Mouse (Mus musculus) lung, embryonic 15.5 days (tissue): ENCODE results near the gene Csf3. TPM values are rescaled to one million over a fixed set of nuclear protein-coding genes. Genes with fewer than 3 reads are reported as not detected.
"Not testable (repeated sequence)": the region's sequence is repeated elsewhere in the genome, so short reads cannot be mapped to it uniquely, and the experiment has no call there.

ENCODE experiments used
- ATAC-seq: fragments of 200-750 bp; cut with Nextera tagmentation; 2 replicates; pipeline ENCODE4 v1.8.0; 2017; ENCODE audit warnings: moderate number of reproducible peaks, borderline replicate concordance; ENCODE audit not compliant: low FRiP score, low TSS enrichment; ENCODE audit errors: extremely low read depth
- H3K27ac ChIP-seq: fragments of 300-500 bp; sonication (generic); 2 replicates; pipeline ENCODE4 v1.5.1; 2015; ENCODE audit warnings: moderate library complexity, mild to moderate bottlenecking, inconsistent platforms
- H3K27me3 ChIP-seq: fragments of 300-500 bp; sonication (generic); 2 replicates; pipeline ENCODE4 v1.6.1; 2015; ENCODE audit warnings: inconsistent platforms
- H3K36me3 ChIP-seq: fragments of 300-500 bp; sonication (generic); 2 replicates; pipeline ENCODE4 v1.6.1; 2015; ENCODE audit warnings: inconsistent platforms
- H3K4me1 ChIP-seq: fragments of 300-500 bp; sonication (generic); 2 replicates; pipeline ENCODE4 v1.6.1; 2015; ENCODE audit warnings: inconsistent platforms
- H3K4me2 ChIP-seq: fragments of 300-500 bp; sonication (generic); 2 replicates; pipeline ENCODE4 v1.6.1; 2015; ENCODE audit warnings: inconsistent platforms, mild to moderate bottlenecking, moderate library complexity
- H3K4me3 ChIP-seq: fragments of 300-500 bp; sonication (generic); 2 replicates; pipeline ENCODE4 v1.5.1; 2015; ENCODE audit warnings: mild to moderate bottlenecking, inconsistent platforms
- H3K9ac ChIP-seq: fragments of 300-500 bp; sonication (generic); 2 replicates; pipeline ENCODE4 v1.6.1; 2015; ENCODE audit warnings: inconsistent platforms
- H3K9me3 ChIP-seq: fragments of 300-500 bp; sonication (generic); 2 replicates; pipeline ENCODE4 v1.6.1; 2016; ENCODE audit warnings: inconsistent platforms
- WGBS: fragments of 180-500 bp; shearing (Covaris S2); methylation state at CpG from one replicate; pipeline ENCODE4 v1.1.7; 2015; 5-methylcytosine and 5-hydroxymethylcytosine counted together
- polyA plus RNA-seq: library from polyadenylated mRNA; unstranded; fragments of >200 nt; fragmentation: Nextera tagmentation; extraction: Ambion mirVana; gene quantifications from 2 replicates; pipeline ENCODE4 v1.2.1, GENCODE M21; 2015

Csf3 gene
- polyA plus RNA-seq, 1 experiment from 2014 or later, result not detected

GRCm38 (mm10) chr11:98698849-98699640 lies 2.0 kb upstream of the Csf3 start:
- peaks cover 3% of the 10 kb centered on the region; the same call in 1 of the 2 replicates for H3K4me1 ChIP-seq
- no peak for ATAC-seq
- H3K4me2 ChIP-seq, result no peak overlapping the region
- no peak overlapping the region for H3K9ac ChIP-seq
- no peaks in the 10 kb centered on the region for H3K9me3 ChIP-seq
- H3K36me3 ChIP-seq, result peaks cover 25% of the 10 kb centered on the region
- no peak overlapping the region for H3K4me3 ChIP-seq
- WGBS, result 81% methylated on average over 16 of the region's 16 CpGs
- H3K27ac ChIP-seq, result no peak overlapping the region
- no peaks in the 10 kb centered on the region for H3K27me3 ChIP-seq

GRCm38 (mm10) chr11:98699911-98700310 lies 1.2 kb upstream of the Csf3 start:
- peak; percentile 46; the same call in 1 of the 2 replicates for ATAC-seq
- Histone ChIP-seq H3K27ac (no peak overlapping the region), H3K27me3 (no peaks in the 10 kb centered on the region), H3K4me1 (peaks cover 3% of the 10 kb centered on the region; the same call in 1 of the 2 replicates), H3K9ac (no peak overlapping the region), H3K9me3 (no peaks in the 10 kb centered on the region), H3K4me2 (no peak overlapping the region), H3K36me3 (peaks cover 23% of the 10 kb centered on the region), H3K4me3 (no peak overlapping the region)
- WGBS, result 30% methylated on average over 4 of the region's 4 CpGs

DNA sequence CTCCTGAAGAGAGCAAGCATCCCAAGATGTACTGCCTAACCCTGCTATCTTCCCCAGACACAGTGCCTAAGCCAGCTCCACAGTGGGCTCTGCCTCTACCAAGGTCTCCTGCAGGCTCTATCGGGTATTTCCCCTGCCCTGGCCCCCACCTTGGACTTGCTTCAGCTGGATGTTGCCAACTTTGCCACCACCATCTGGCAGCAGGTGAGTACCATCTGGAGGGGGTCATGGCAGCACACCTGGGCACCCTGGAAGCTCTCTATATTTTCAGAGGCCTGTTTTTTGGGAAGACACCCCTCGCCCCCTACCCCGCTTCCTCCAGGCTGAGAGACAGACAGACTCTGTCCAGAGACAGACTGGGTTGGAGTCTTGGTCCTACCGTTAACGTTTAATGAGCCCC lies 1.3 kb downstream of the Csf3 start:
- no peak for ATAC-seq
- no peak overlapping the region for H3K9ac ChIP-seq
- H3K4me2 ChIP-seq, result no peak overlapping the region
- 56% methylated on average over 5 of the region's 5 CpGs for WGBS
- no peaks in the 10 kb centered on the region for H3K9me3 ChIP-seq
- H3K27ac ChIP-seq, result no peak overlapping the region
- H3K4me3 ChIP-seq, result no peak overlapping the region
- peaks cover 13% of the 10 kb centered on the region for H3K4me1 ChIP-seq
- peaks cover 30% of the 10 kb centered on the region for H3K36me3 ChIP-seq
- H3K27me3 ChIP-seq, result no peaks in the 10 kb centered on the region

DNA sequence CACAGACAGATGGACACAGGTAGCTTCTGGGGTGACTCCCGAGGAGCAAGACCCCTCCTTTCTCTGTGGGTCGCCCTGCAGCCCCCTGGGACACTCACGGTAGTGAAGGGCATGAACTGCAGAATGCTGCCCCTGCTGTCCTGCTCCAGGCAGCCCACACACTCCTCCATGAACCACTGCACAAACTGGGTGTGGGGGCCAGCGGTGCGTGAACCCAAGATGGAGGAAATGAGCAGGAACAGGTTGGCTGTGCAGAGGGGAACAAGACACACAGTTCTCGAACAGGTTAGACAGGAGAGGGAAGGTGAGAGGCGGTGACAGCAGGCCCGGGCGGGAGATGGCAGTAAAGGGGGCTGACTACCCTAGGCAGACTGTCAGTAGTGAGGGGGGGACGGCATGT lies 4.0 kb downstream of the Csf3 start:
- H3K27ac ChIP-seq, result no peak overlapping the region
- H3K9me3 ChIP-seq, result no peaks in the 10 kb centered on the region
- 84% methylated on average over 10 of the region's 10 CpGs for WGBS
- H3K4me2 ChIP-seq, result no peak overlapping the region
- H3K4me3 ChIP-seq, result no peak overlapping the region
- H3K27me3 ChIP-seq, result no peaks in the 10 kb centered on the region
- H3K4me1 ChIP-seq, result peaks cover 39% of the 10 kb centered on the region
- H3K36me3 ChIP-seq, result peaks cover 31% of the 10 kb centered on the region
- no peak overlapping the region for H3K9ac ChIP-seq
- ATAC-seq, result no peak

GRCm38 (mm10) chr11:98707401-98708281 lies 6.6 kb downstream of the Csf3 start:
- no peaks in the 10 kb centered on the region for H3K9me3 ChIP-seq
- H3K27ac ChIP-seq, result peak overlapping the region; percentile 91
- 50% methylated on average over 22 of the region's 22 CpGs for WGBS
- no peaks in the 10 kb centered on the region for H3K27me3 ChIP-seq
- peaks cover 48% of the 10 kb centered on the region for H3K4me1 ChIP-seq
- H3K9ac ChIP-seq, result no peak overlapping the region
- no peak overlapping the region for H3K4me3 ChIP-seq
- H3K36me3 ChIP-seq, result peaks cover 40% of the 10 kb centered on the region
- ATAC-seq, result peak; percentile 75
- peak overlapping the region; percentile 18; the same call in 1 of the 2 replicates for H3K4me2 ChIP-seq

- H3K9me3 ChIP-seq, result no peaks in the 10 kb centered on the region
- peak overlapping the region; percentile 31 for H3K4me2 ChIP-seq
- H3K27ac ChIP-seq, result peak overlapping the region; percentile 91
- WGBS, result 41% methylated on average over 19 of the region's 19 CpGs
- no peak overlapping the region for H3K9ac ChIP-seq
- peaks cover 50% of the 10 kb centered on the region for H3K4me1 ChIP-seq
- H3K36me3 ChIP-seq, result peaks cover 47% of the 10 kb centered on the region
- H3K4me3 ChIP-seq, result no peak overlapping the region
- peak; percentile 64 for ATAC-seq
- H3K27me3 ChIP-seq, result no peaks in the 10 kb centered on the region
Observed at GRCm38 (mm10) chr11:98708282-98708956, 7.4 kb downstream of the Csf3 start.

DNA sequence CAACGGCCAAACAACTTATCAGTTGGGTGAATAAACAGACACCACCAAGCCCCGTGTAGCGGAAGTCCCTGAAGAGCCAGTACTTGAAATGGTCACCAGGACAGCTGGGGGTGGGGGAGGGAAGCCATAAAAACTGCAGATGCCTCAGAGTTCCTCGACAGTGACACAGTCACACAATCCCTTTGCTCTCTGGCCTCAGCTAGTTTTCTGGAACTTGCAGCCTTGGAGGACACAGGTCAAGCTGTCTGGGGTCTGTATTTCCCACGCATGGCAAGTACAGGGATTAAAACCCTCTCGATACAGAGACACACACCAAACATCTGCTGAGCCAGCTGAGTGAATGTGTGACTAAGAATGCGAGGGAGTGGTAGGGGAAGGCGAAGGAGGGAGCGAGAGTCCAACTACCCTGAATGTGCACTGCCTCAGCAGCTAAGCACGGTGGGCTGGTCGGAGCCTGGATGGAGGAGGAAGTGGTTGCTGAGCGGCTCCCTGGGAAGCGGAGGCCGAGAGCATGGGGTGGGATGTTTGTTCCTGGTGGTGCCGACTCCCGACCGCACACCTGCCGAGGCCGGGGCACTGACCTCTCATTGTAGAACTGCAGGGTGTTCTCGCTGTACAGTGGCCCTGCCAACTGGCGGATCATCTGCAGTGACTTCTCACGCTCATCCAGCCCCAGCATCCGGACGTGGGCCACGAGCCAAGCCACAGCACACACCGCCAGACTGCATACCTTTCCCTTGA lies 8.1 kb downstream of the Csf3 start:
- H3K27me3 ChIP-seq, result no peaks in the 10 kb centered on the region
- H3K36me3 ChIP-seq, result peaks cover 52% of the 10 kb centered on the region
- peak; percentile 13; the same call in 1 of the 2 replicates for ATAC-seq
- no peak overlapping the region for H3K4me3 ChIP-seq
- no peak overlapping the region for H3K9ac ChIP-seq
- WGBS, result 46% methylated on average over 26 of the region's 26 CpGs
- peak overlapping the region; percentile 31 for H3K4me2 ChIP-seq
- no peaks in the 10 kb centered on the region for H3K9me3 ChIP-seq
- peak overlapping the region; percentile 91 for H3K27ac ChIP-seq
- H3K4me1 ChIP-seq, result peaks cover 53% of the 10 kb centered on the region

DNA sequence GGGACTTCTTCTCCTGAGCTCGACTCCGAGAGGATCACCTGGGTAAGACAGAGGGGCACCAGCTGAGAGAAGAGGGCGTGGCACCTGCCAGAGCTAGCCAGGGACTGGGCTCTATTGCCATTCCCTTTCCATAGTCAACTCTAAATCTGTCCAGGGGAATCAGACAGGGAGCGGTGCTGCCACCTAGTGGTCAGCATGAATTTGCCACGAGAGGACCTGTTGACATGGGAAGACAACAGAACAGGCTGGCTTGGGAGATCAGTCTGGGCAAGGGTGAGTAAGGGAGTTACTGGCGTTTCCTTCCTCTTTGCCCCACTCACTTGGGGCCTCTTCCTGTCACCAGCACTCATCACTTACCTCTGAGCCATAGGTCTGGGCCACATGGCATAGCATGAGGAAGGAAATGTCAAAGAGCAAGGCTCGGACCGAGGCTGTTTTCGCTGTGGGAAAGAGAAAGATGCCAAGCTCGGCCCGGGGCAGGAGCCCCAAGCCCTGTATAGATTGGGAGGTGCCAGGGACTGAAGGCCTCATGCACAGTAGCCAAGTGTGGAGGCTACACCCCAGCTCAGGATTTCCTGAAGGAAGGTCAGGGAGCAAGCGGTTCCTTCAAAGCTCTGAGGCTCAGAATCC lies 9.5 kb downstream of the Csf3 start:
- ATAC-seq, result no peak
- WGBS, result 36% methylated on average over 12 of the region's 12 CpGs
- Histone ChIP-seq H3K27ac (peak overlapping the region; percentile 91), H3K9ac (no peak overlapping the region), H3K4me2 (no peak overlapping the region), H3K9me3 (no peaks in the 10 kb centered on the region), H3K36me3 (peaks cover 50% of the 10 kb centered on the region), H3K4me1 (peaks cover 53% of the 10 kb centered on the region), H3K4me3 (no peak overlapping the region), H3K27me3 (no peaks in the 10 kb centered on the region)

GRCm38 (mm10) chr11:98711046-98711434 lies 10.0 kb downstream of the Csf3 start:
- no peak for ATAC-seq

GRCm38 (mm10) chr11:98712009-98712408 lies 10.9 kb downstream of the Csf3 start:
- H3K4me2 ChIP-seq, ATAC-seq, H3K27ac ChIP-seq, H3K27me3 ChIP-seq, H3K9me3 ChIP-seq, H3K4me3 ChIP-seq, H3K9ac ChIP-seq: not testable (repeated sequence)
- peaks cover 46% of the 10 kb centered on the region for H3K4me1 ChIP-seq
- H3K36me3 ChIP-seq, result peaks cover 44% of the 10 kb centered on the region
- 83% methylated on average over 6 of the region's 6 CpGs for WGBS

More at GRCm38 (mm10) chr11:98711046-98711434, 10.0 kb downstream of the Csf3 start:
- Histone ChIP-seq H3K9ac (no peak overlapping the region), H3K27me3 (no peaks in the 10 kb centered on the region), H3K9me3 (no peaks in the 10 kb centered on the region), H3K4me3 (no peak overlapping the region), H3K27ac (peak overlapping the region; percentile 62), H3K4me1 (peaks cover 53% of the 10 kb centered on the region), H3K4me2 (no peak overlapping the region), H3K36me3 (peaks cover 49% of the 10 kb centered on the region)
- 70% methylated on average over 4 of the region's 4 CpGs for WGBS

DNA sequence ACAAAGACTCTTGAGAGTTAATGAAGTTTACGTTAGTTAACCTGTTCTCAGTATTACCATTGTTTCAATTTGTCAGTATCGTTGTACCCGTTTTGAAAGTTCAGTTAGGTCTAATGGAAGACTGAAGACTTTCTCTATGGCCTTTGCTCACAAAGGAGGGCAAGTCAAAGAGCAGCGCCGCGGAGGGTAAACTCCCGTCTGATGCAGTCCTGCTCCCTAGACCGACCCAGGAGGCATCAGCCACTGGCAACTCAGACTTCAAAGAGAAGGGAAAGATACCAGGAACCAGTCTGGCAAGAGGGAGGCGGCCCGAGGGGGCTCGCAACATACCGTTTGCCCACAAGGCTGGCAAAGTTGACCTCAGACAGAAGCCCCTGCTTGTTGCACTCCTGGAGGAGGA lies 12.6 kb downstream of the Csf3 start:
- Histone ChIP-seq H3K4me2 (no peak overlapping the region), H3K9ac (no peak overlapping the region), H3K9me3 (no peaks in the 10 kb centered on the region), H3K4me1 (peaks cover 39% of the 10 kb centered on the region), H3K36me3 (peaks cover 40% of the 10 kb centered on the region), H3K27me3 (no peaks in the 10 kb centered on the region), H3K27ac (peak overlapping the region; percentile 4), H3K4me3 (no peak overlapping the region)
- ATAC-seq, result no peak
- WGBS, result 56% methylated on average over 12 of the region's 12 CpGs
